Mouse (Mus musculus) cortical plate, adult 2 months (tissue): ENCODE data around the gene Eya4. TPM values are rescaled to one million over a fixed set of nuclear protein-coding genes. Genes with fewer than 3 reads are reported as not detected.

ENCODE experiments used
- H3K27ac ChIP-seq: fragments of 200-500 bp; 2 replicates; pipeline ENCODE4 v1.5.1; 2012; ENCODE audit warnings: low read length, control low read depth, inconsistent platforms; ENCODE audit not compliant: insufficient read depth
- H3K4me1 ChIP-seq: fragments of 200-500 bp; 2 replicates; pipeline ENCODE4 v1.6.1; 2011; ENCODE audit warnings: low read length; ENCODE audit not compliant: control insufficient read depth, insufficient read depth
- H3K4me3 ChIP-seq: fragments of 200-500 bp; 2 replicates; pipeline ENCODE4 v1.5.1; 2011; ENCODE audit warnings: mild to moderate bottlenecking, low read length, control low read depth; ENCODE audit not compliant: insufficient read depth
- CTCF ChIP-seq: fragments of 200-500 bp; IDR thresholded peaks from 2 replicates; pipeline ENCODE4 v1.5.1; 2011; ENCODE audit warnings: mild to moderate bottlenecking, control low read depth, low read length; ENCODE audit not compliant: insufficient read depth; ENCODE audit errors: extremely low read depth
- POLR2A ChIP-seq: fragments of 200-500 bp; IDR thresholded peaks from 2 replicates; pipeline ENCODE4 v1.6.1; 2011; ENCODE audit warnings: mild to moderate bottlenecking, low read length, control low read depth; ENCODE audit not compliant: insufficient read depth; ENCODE audit errors: extremely low read depth
- polyA plus RNA-seq: library from polyadenylated mRNA; depleted of rRNA; stranded (reverse); fragments of >200 nt; gene quantifications from 2 replicates; pipeline ENCODE4 v1.2.3, GENCODE M21; 2012

Eya4 gene
- polyA plus RNA-seq, 1 experiment: 3.0 TPM

DNA sequence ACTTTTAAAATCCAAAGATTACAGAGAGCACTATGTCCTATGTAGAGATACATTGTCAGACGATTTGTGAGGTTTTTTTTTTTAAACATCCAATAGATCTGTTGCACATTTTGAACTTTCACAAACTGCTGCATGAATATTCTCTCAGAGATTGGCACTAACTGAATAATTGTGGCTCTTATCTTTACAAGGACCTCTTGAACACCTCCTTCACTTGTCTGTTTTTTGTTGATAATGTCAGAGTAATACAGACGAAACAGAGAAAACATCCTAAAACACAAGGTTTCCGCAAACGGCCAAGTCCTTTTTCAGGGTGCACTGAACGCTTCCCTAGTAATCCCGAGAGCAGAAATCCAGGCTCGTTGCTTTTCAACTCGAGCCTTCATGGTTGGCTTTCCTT, 234.5 kb downstream of the Eya4 start:
- Histone ChIP-seq H3K27ac (no peak overlapping the region), H3K4me1 (no peaks in the 10 kb centered on the region), H3K4me3 (no peak overlapping the region)
- TF ChIP-seq CTCF (no peak), POLR2A (no peak)

DNA sequence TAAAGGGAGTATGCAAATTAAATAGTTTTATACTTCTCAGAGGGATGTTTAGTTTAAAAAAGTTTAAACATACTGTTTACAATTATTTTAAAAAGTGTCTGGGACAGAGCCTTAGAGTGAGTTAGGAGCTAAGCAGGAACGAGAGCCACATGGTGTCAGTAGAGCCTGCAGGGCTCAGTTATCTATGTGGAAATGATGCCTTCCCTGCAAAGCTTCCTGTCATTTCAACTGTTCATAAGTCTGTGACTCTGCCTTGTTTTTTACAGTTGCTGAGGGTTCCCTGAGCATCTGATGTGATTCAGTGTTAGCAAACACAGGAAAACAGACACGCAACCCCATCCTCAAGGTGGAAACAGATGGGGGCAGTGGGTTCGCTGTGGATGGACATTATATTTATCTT, 235.3 kb downstream of the Eya4 start:
- TF ChIP-seq POLR2A: no peak
- no peak for TF ChIP-seq CTCF

DNA sequence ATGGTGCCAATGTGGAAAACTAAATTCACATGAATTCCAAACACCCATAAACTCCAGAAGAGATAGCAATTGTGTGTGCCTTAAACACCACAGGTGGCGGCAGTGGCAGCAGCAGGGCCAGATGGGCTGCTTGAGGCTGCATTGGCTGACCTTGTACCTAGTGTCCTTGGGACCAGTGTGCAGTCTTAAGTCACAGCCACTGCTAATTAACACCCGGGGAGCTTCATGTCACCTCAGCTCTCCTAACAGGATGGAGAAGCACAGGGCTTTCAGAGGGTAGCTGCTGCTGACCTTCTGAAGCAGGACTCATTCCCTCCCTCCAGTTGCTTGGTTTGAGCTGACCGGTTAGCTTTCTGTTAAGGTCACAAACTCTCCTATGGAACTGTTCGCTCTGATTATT, 242.5 kb downstream of the Eya4 start:
- no peak for TF ChIP-seq CTCF
- TF ChIP-seq POLR2A: no peak
- Histone ChIP-seq H3K4me3 (no peak overlapping the region), H3K27ac (no peak overlapping the region), H3K4me1 (no peaks in the 10 kb centered on the region; the same call in 1 of the 2 replicates)

More for the DNA sequence above, 235.3 kb downstream of the Eya4 start:
- Histone ChIP-seq H3K4me1 (no peaks in the 10 kb centered on the region), H3K27ac (no peak overlapping the region), H3K4me3 (no peak overlapping the region)

DNA sequence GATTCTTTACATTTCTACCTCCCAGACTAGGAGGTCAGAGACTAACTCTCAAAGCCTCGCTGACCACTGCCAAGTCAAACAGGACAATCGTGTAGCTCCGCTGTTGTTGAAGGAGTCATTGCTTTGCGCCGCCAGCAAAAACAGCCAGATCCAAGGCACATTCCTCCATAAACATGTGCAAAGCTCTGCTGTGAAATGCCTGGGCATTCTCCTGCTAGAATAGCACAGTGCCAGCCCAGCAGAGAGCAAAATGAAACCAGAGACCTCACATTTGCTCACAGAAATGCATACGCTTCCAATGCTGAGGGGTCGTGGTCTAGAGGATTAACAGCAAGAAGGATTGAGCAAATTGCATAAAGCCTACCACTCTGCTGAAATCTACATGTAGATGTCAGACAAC, 258.1 kb downstream of the Eya4 start:
- H3K4me3 ChIP-seq: no peak overlapping the region
- H3K27ac ChIP-seq: no peak overlapping the region
- no peaks in the 10 kb centered on the region for H3K4me1 ChIP-seq
- no peak for TF ChIP-seq CTCF
- TF ChIP-seq POLR2A: no peak

DNA sequence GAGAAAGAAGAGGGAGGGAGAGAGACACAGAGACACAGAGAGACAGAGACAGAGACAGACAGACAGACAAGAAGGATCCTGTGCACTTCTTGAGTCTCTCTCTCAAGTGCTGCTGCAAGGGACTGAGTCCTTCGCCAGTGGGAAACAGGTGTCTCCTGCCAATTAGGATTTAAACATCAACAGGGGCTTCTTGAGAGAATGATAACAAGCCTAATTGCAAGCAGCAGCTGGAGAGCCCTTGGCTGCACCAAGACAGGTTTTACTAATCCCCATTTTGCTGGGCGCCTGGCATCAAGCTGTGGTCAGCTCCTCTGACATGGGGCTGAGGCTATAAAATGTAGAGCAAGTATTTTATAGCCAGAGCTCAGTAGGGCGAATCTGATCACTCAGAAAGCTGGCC, 259.0 kb downstream of the Eya4 start:
- Histone ChIP-seq H3K4me3 (no peak overlapping the region), H3K4me1 (no peaks in the 10 kb centered on the region), H3K27ac (no peak overlapping the region)
- TF ChIP-seq POLR2A (no peak), CTCF (no peak)

DNA sequence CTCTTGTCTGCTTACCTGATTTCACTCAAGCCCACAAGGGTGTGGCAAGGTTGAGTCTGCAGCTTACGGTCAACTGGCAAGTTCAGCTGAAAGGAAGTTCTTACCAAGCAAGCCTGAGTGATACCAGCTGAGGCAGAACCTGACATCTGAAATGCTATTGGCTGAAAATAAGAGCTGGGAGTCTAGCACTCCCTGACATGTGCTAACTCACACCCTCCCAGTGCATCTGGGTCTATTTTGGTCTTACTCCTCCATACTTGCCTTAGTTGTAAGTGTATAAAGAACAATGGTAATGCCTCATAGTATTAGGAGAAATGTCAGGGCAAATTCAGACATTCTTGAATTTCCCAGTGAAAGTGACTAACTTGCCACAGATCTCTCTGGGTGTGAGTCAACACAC, 260.3 kb downstream of the Eya4 start:
- TF ChIP-seq POLR2A: no peak
- TF ChIP-seq CTCF: no peak
- H3K4me3 ChIP-seq: no peak overlapping the region
- no peak overlapping the region for H3K27ac ChIP-seq
- no peaks in the 10 kb centered on the region for H3K4me1 ChIP-seq

DNA sequence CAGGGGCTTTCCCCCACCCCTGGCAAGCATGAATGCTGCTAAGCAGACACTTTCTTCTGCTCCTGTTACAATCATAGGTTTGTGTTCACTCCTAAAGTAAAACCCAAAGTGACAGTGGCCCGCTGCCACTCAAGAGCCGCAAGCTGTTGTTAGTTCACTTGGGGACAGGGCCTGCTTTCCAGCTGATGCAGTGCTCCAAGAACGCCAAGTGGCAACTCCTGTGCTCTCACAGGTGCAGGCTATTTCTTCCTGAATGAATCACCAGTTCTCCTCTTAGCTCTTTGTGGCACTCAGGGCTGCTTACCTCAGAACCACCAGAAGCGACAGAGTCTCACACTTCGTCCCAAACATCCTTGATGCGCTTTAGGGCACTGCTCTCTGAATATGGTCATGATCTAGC, 261.3 kb downstream of the Eya4 start:
- TF ChIP-seq CTCF: no peak
- no peak for TF ChIP-seq POLR2A
- no peak overlapping the region for H3K4me3 ChIP-seq
- no peaks in the 10 kb centered on the region for H3K4me1 ChIP-seq
- no peak overlapping the region for H3K27ac ChIP-seq

DNA sequence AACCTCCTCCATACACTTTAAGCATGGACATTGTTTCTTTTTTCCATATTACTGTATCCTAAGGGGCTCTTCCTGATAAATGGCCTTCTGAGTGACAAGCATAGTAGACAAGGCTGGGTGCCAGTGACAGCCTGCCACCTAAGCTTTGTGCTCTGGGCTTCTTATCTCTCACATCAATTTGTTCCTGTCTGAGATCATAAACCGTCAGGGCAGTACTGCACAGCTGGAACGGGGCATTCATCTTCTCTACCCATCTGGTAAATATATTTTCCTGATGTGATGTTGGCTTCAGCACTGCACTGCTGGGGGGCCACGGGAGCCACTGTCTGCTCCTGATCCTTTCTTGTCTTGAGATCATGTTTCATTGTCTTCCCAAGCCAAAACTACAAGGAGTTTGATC, 261.8 kb downstream of the Eya4 start:
- H3K4me3 ChIP-seq: no peak overlapping the region
- no peaks in the 10 kb centered on the region for H3K4me1 ChIP-seq
- no peak for TF ChIP-seq CTCF
- no peak for TF ChIP-seq POLR2A
- no peak overlapping the region for H3K27ac ChIP-seq

DNA sequence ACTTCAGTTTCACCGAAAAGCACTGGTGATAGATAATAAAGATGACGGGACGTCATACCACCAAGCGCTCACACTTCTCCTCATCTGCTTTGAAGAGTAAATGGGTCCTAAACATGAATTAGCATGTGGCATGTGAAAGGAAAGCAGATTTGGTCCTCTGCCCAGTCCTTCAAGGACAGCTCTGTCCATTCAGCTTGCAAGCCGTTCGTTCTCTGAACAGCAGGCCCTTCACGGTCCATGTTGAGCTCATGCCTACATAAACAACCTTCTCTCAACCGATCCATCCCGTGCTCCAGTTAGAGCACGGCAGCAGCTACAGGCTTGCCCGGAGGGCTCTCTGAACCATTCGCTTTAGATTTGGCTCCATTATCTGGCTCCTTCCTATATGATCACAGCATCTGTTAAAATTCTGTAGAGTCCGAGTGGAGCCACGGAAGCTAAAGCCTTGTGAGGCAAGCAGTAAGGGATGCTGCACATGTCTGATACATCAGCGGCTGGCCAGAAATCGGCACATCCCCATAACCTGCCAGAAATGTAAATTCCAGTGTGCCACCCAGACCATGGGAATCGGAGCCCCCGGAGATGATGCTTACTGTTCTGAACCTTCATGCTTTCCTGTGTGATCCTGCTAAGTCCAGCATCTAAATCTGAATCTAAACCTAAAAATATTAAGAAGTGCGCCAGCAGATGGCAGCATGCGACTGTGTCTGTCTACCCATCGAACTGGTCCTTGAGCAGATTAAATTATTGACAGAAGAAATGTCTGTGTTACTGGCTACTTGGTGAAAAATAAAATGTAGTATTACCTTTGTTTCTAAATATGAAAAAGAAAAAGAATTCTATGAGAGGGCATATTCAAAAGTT, 264.0 kb downstream of the Eya4 start:
- Histone ChIP-seq H3K4me3 (peak overlapping the region; percentile 25; the same call in 1 of the 2 replicates), H3K27ac (no peak overlapping the region), H3K4me1 (no peaks in the 10 kb centered on the region)
- TF ChIP-seq POLR2A (no peak), CTCF (peak; percentile 85)

DNA sequence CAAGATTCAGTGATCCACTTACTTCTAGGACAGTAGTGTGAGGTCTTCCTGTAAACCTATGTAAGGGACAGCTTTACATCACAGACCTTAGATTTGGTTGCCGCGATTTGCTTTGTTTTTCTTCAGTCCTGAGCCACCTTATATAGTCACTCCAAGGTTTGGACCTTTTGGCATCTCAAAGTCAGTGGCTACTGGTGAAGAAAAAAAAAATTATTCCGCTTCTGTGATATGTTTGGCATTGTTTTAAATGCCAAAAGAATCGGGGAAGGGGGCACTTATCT, 269.1 kb downstream of the Eya4 start:
- Histone ChIP-seq H3K4me1 (no peaks in the 10 kb centered on the region; the same call in 1 of the 2 replicates), H3K27ac (no peak overlapping the region), H3K4me3 (no peak overlapping the region)
- TF ChIP-seq POLR2A (no peak), CTCF (no peak)

DNA sequence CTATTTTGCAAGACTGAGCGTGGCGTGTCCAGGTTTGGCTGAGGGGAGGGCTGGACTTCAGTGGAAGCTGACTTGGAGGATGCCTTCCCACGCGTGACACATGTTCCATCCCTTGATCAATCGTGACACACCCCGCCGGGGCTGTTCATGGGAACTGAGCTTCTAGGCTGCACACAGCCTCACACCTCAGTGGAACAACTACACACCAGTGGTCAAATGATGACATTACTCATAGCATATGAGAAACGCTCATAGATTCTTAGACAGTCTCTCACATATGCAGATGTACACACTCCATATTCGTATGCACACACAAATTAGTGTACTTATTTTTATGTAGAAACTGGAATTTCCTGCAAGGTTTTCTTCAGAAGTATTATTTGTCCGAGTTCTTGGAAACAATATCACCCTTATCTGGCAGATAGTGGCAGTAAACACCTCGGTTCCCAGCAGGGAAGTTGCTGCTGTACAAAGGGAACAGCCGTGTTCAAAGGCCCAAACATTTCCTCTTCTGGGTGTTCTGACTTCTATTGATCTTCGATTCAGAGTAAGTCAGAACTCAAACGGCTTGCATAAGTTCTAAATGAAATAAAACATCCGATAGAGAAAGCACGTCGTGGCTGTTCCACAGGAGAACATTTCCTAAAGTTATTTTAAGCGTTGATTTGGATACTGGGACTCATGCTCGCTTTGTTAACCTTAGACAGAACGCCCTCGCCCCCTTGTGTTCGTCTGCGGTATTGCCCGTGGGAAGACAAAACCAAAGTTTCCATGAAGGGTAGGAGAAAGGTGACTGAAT, 269.6 kb downstream of the Eya4 start:
- Histone ChIP-seq H3K4me3 (no peak overlapping the region), H3K27ac (no peak overlapping the region), H3K4me1 (no peaks in the 10 kb centered on the region; the same call in 1 of the 2 replicates)
- TF ChIP-seq POLR2A (no peak), CTCF (peak; percentile 98)
